Mouse (Mus musculus) hindbrain, embryonic 11.5 days (tissue): ENCODE data around the gene Rev1. TPM values are rescaled to one million over a fixed set of nuclear protein-coding genes. Genes with fewer than 3 reads are reported as not detected.
A peak's percentile ranks its signal among the peaks of the same experiment; 100 is the strongest.

Experiments
- ATAC-seq: fragments of 200-750 bp; cut with Nextera tagmentation; 2 replicates; pipeline ENCODE4 v1.8.0; 2017; ENCODE audit warnings: mild to moderate bottlenecking, moderate TSS enrichment, moderate library complexity; ENCODE audit not compliant: low FRiP score
- DNase-seq: peaks from one replicate; pipeline ENCODE4 v3.0.0-alpha.2; 2015; ENCODE audit warnings: low spot score
- H3K27ac ChIP-seq: fragments of 300-500 bp; sonication (generic); 2 replicates; pipeline ENCODE4 v1.5.1; 2014; ENCODE audit warnings: mild to moderate bottlenecking, low read depth, low read length
- H3K27me3 ChIP-seq: fragments of 300-500 bp; sonication (generic); 2 replicates; pipeline ENCODE4 v1.6.1; 2014; ENCODE audit warnings: mild to moderate bottlenecking, low read length, moderate library complexity, mixed read lengths; ENCODE audit not compliant: control insufficient read depth, insufficient read depth
- H3K36me3 ChIP-seq: fragments of 300-500 bp; sonication (generic); 2 replicates; pipeline ENCODE4 v1.6.1; 2014; ENCODE audit warnings: mild to moderate bottlenecking, low read length, moderate library complexity, mixed read lengths; ENCODE audit not compliant: control insufficient read depth, insufficient read depth
- H3K4me1 ChIP-seq: fragments of 300-500 bp; sonication (generic); replicated peaks from 2 replicates; pipeline ENCODE4 v1.6.1; 2014; ENCODE audit warnings: low read length, mixed read lengths; ENCODE audit not compliant: control insufficient read depth, insufficient read depth
- H3K4me2 ChIP-seq: fragments of 300-500 bp; sonication (generic); replicated peaks from 2 replicates; pipeline ENCODE4 v1.6.1; 2014; ENCODE audit warnings: mild to moderate bottlenecking, low read depth, low read length
- H3K4me3 ChIP-seq: fragments of 300-500 bp; sonication (generic); 2 replicates; pipeline ENCODE4 v1.5.1; 2014; ENCODE audit warnings: low read depth, low read length
- H3K9ac ChIP-seq: fragments of 300-500 bp; sonication (generic); 2 replicates; pipeline ENCODE4 v1.6.1; 2014; ENCODE audit warnings: low read depth, low read length
- H3K9me3 ChIP-seq: fragments of 300-500 bp; sonication (generic); 2 replicates; pipeline ENCODE4 v1.6.1; 2016; ENCODE audit warnings: low read length; ENCODE audit not compliant: control insufficient read depth
- WGBS: fragments of 180-500 bp; shearing (Covaris S2); extraction: QIAGEN DNeasy Blood & Tissue Kit; methylation state at CpG from one replicate; pipeline ENCODE4 v1.1.7; 2014; 5-methylcytosine and 5-hydroxymethylcytosine counted together
- polyA plus RNA-seq: library from polyadenylated mRNA; unstranded; fragments of >200 nt; fragmentation: Nextera tagmentation; extraction: Ambion mirVana; gene quantifications from 2 replicates; pipeline ENCODE4 v1.2.1, GENCODE M21; 2014

The Rev1 gene
- 26.7 and 36.8 TPM in 2 replicates for polyA plus RNA-seq

- no peaks in the 10 kb centered on the region for H3K9me3 ChIP-seq
- peaks cover 2% of the 10 kb centered on the region for H3K4me1 ChIP-seq
- H3K9ac ChIP-seq: peak within 1 kb of the TSS; percentile 86
- DNase-seq (peak; percentile 93), ATAC-seq (peak; percentile 93)
- H3K36me3 ChIP-seq: no peaks in the 10 kb centered on the region
- H3K4me2 ChIP-seq: peak within 1 kb of the TSS; percentile 82
- H3K4me3 ChIP-seq: peak within 1 kb of the TSS; percentile 84
- H3K27ac ChIP-seq: peak within 1 kb of the TSS; percentile 95
- H3K27me3 ChIP-seq: no peaks in the 10 kb centered on the region
- under 1% methylated on average over 43 of the region's 122 CpGs for WGBS
Observed at GRCm38 (mm10) chr1:38129501-38130267, at the start of gene Rev1. Rev1 (minus strand) TSS chr1:38129801.

GRCm38 (mm10) chr1:38178929-38179328 is 49.3 kb upstream of the Rev1 start:
- no peaks in the 10 kb centered on the region for H3K36me3 ChIP-seq
- no peak overlapping the region for H3K27ac ChIP-seq
- H3K9me3 ChIP-seq: no peaks in the 10 kb centered on the region
- 95% methylated on average over 8 of the region's 8 CpGs for WGBS
- H3K4me2 ChIP-seq: no peak overlapping the region
- no peaks in the 10 kb centered on the region for H3K27me3 ChIP-seq
- no peak for DNase-seq
- no peaks in the 10 kb centered on the region for H3K4me1 ChIP-seq
- ATAC-seq: no peak
- no peak overlapping the region for H3K4me3 ChIP-seq
- H3K9ac ChIP-seq: no peak overlapping the region

- Histone ChIP-seq H3K4me1 (no peaks in the 10 kb centered on the region), H3K27me3 (no peaks in the 10 kb centered on the region), H3K9me3 (no peaks in the 10 kb centered on the region), H3K4me2 (no peak overlapping the region), H3K27ac (no peak overlapping the region), H3K4me3 (no peak overlapping the region), H3K36me3 (no peaks in the 10 kb centered on the region), H3K9ac (no peak overlapping the region)
- no peak for ATAC-seq
- 90% methylated on average over 7 of the region's 7 CpGs for WGBS
- DNase-seq: no peak
Observed at GRCm38 (mm10) chr1:38176077-38176476, 46.5 kb upstream of the Rev1 start.

- Histone ChIP-seq H3K4me1 (no peaks in the 10 kb centered on the region), H3K9me3 (no peaks in the 10 kb centered on the region), H3K4me3 (no peak overlapping the region), H3K27me3 (no peaks in the 10 kb centered on the region), H3K9ac (no peak overlapping the region), H3K36me3 (no peaks in the 10 kb centered on the region), H3K4me2 (no peak overlapping the region), H3K27ac (no peak overlapping the region)
- no peak for ATAC-seq
- 85% methylated on average over 4 of the region's 4 CpGs for WGBS
- DNase-seq: no peak
Observed at GRCm38 (mm10) chr1:38171874-38172273, 42.3 kb upstream of the Rev1 start.

- Histone ChIP-seq H3K4me3 (no peak overlapping the region), H3K27me3 (no peaks in the 10 kb centered on the region), H3K9me3 (no peaks in the 10 kb centered on the region), H3K4me2 (no peak overlapping the region), H3K36me3 (no peaks in the 10 kb centered on the region), H3K4me1 (no peaks in the 10 kb centered on the region), H3K27ac (no peak overlapping the region), H3K9ac (no peak overlapping the region)
- DNase-seq (no peak), ATAC-seq (no peak)
- WGBS: 76% methylated on average over 2 of the region's 2 CpGs
Observed at GRCm38 (mm10) chr1:38165696-38166095, 36.1 kb upstream of the Rev1 start.

GRCm38 (mm10) chr1:38150086-38150485 is 20.5 kb upstream of the Rev1 start:
- no peak overlapping the region for H3K27ac ChIP-seq
- no peak for ATAC-seq
- H3K4me3 ChIP-seq: no peak overlapping the region
- no peaks in the 10 kb centered on the region for H3K4me1 ChIP-seq
- no peaks in the 10 kb centered on the region for H3K27me3 ChIP-seq
- no peaks in the 10 kb centered on the region for H3K9me3 ChIP-seq
- no peaks in the 10 kb centered on the region for H3K36me3 ChIP-seq
- DNase-seq: no peak
- no peak overlapping the region for H3K9ac ChIP-seq
- WGBS: 87% methylated on average over 5 of the region's 5 CpGs
- no peak overlapping the region for H3K4me2 ChIP-seq

- WGBS: 95% methylated on average over 4 of the region's 4 CpGs
- Histone ChIP-seq H3K9me3 (no peaks in the 10 kb centered on the region), H3K36me3 (no peaks in the 10 kb centered on the region), H3K4me2 (no peak overlapping the region), H3K9ac (no peak overlapping the region), H3K4me1 (no peaks in the 10 kb centered on the region), H3K27me3 (no peaks in the 10 kb centered on the region), H3K27ac (no peak overlapping the region), H3K4me3 (no peak overlapping the region)
- ATAC-seq: no peak
- DNase-seq: no peak
Observed at GRCm38 (mm10) chr1:38146008-38146407, 16.4 kb upstream of the Rev1 start.

- no peak overlapping the region for H3K27ac ChIP-seq
- no peak for DNase-seq
- H3K4me2 ChIP-seq: no peak overlapping the region
- H3K27me3 ChIP-seq: no peaks in the 10 kb centered on the region
- H3K4me3 ChIP-seq: no peak overlapping the region
- H3K36me3 ChIP-seq: no peaks in the 10 kb centered on the region
- 85% methylated on average over 1 of the region's 1 CpGs for WGBS
- H3K9ac ChIP-seq: no peak overlapping the region
- no peaks in the 10 kb centered on the region for H3K4me1 ChIP-seq
- H3K9me3 ChIP-seq: no peaks in the 10 kb centered on the region
- ATAC-seq: no peak
Observed at GRCm38 (mm10) chr1:38141371-38141770, 11.8 kb upstream of the Rev1 start.

- DNase-seq (no peak), ATAC-seq (no peak)
- Histone ChIP-seq H3K27ac (no peak overlapping the region), H3K4me1 (no peaks in the 10 kb centered on the region), H3K27me3 (no peaks in the 10 kb centered on the region), H3K4me3 (no peak overlapping the region), H3K9me3 (no peaks in the 10 kb centered on the region), H3K36me3 (no peaks in the 10 kb centered on the region), H3K4me2 (no peak overlapping the region), H3K9ac (no peak overlapping the region)
- WGBS: 87% methylated on average over 2 of the region's 2 CpGs
Observed at GRCm38 (mm10) chr1:38140911-38141310, 11.3 kb upstream of the Rev1 start.
